Mouse (Mus musculus) neural tube, embryonic 11.5 days (tissue): ENCODE data around the gene Zfp637. TPM values are rescaled to one million over a fixed set of nuclear protein-coding genes. Genes with fewer than 3 reads are reported as not detected.

Experiments
- ATAC-seq: fragments of 200-750 bp; cut with Nextera tagmentation; 2 replicates; pipeline ENCODE4 v1.8.0; 2017; ENCODE audit warnings: moderate number of reproducible peaks, mild to moderate bottlenecking, moderate TSS enrichment, moderate library complexity; ENCODE audit not compliant: insufficient read depth, low FRiP score, low TSS enrichment
- DNase-seq: peaks from one replicate; pipeline ENCODE4 v3.0.0-alpha.2; 2015; ENCODE audit warnings: low spot score
- H3K27ac ChIP-seq: fragments of 300-500 bp; sonication (generic); 2 replicates; pipeline ENCODE4 v1.5.1; 2014; ENCODE audit warnings: low read depth, mild to moderate bottlenecking, low read length
- H3K27me3 ChIP-seq: fragments of 300-500 bp; sonication (generic); 2 replicates; pipeline ENCODE4 v1.6.1; 2014; ENCODE audit warnings: mild to moderate bottlenecking, low read length, mixed read lengths; ENCODE audit not compliant: control insufficient read depth, insufficient read depth
- H3K36me3 ChIP-seq: fragments of 300-500 bp; sonication (generic); 2 replicates; pipeline ENCODE4 v1.6.1; 2014; ENCODE audit warnings: mild to moderate bottlenecking, low read length, moderate library complexity, mixed read lengths; ENCODE audit not compliant: control insufficient read depth, insufficient read depth
- H3K4me1 ChIP-seq: fragments of 300-500 bp; sonication (generic); 2 replicates; pipeline ENCODE4 v1.6.1; 2014; ENCODE audit warnings: low read length, mixed read lengths; ENCODE audit not compliant: control insufficient read depth, insufficient read depth
- H3K4me2 ChIP-seq: fragments of 300-500 bp; sonication (generic); 2 replicates; pipeline ENCODE4 v1.6.1; 2014; ENCODE audit warnings: low read depth, mild to moderate bottlenecking, moderate library complexity
- H3K4me3 ChIP-seq: fragments of 300-500 bp; sonication (generic); 2 replicates; pipeline ENCODE4 v1.5.1; 2014; ENCODE audit warnings: low read depth, low read length
- H3K9ac ChIP-seq: fragments of 300-500 bp; sonication (generic); 2 replicates; pipeline ENCODE4 v1.6.1; 2014; ENCODE audit warnings: mild to moderate bottlenecking, low read length
- H3K9me3 ChIP-seq: fragments of 300-500 bp; sonication (generic); 2 replicates; pipeline ENCODE4 v1.6.1; 2016; ENCODE audit warnings: low read length; ENCODE audit not compliant: control insufficient read depth
- WGBS: fragments of 180-500 bp; shearing (Covaris S2); extraction: QIAGEN DNeasy Blood & Tissue Kit; methylation state at CpG from one replicate; pipeline ENCODE4 v1.1.7; 2014; 5-methylcytosine and 5-hydroxymethylcytosine counted together
- polyA plus RNA-seq: library from polyadenylated mRNA; unstranded; fragments of >200 nt; fragmentation: Nextera tagmentation; extraction: Ambion mirVana; gene quantifications from 2 replicates; pipeline ENCODE4 v1.2.1, GENCODE M21; 2014

Gene Zfp637
- polyA plus RNA-seq, 1 experiment from 2014 or later = 132 TPM

GRCm38 (mm10) chr6:117888642-117889096 is 47.7 kb downstream of the Zfp637 start:
- no peaks in the 10 kb centered on the region for H3K4me1 ChIP-seq
- no peaks in the 10 kb centered on the region for H3K9me3 ChIP-seq
- H3K4me3 ChIP-seq = no peak overlapping the region
- H3K27me3 ChIP-seq = no peaks in the 10 kb centered on the region
- H3K9ac ChIP-seq = no peak overlapping the region; the same call in 1 of the 2 replicates
- ATAC-seq (no peak), DNase-seq (no peak)
- 56% methylated on average over 2 of the region's 2 CpGs for WGBS
- H3K27ac ChIP-seq = no peak overlapping the region
- no peaks in the 10 kb centered on the region for H3K36me3 ChIP-seq
- 0 out of 2 replicates have a peak overlapping the region, but pooled peaks have one; percentile 4 for H3K4me2 ChIP-seq

GRCm38 (mm10) chr6:117890257-117890656 is 49.3 kb downstream of the Zfp637 start:
- DNase-seq = no peak
- Histone ChIP-seq H3K4me3 (no peak overlapping the region), H3K9me3 (no peaks in the 10 kb centered on the region), H3K4me2 (no peak overlapping the region), H3K27ac (no peak overlapping the region), H3K27me3 (no peaks in the 10 kb centered on the region), H3K36me3 (no peaks in the 10 kb centered on the region), H3K4me1 (no peaks in the 10 kb centered on the region), H3K9ac (no peak overlapping the region)
- WGBS = 88% methylated on average over 6 of the region's 6 CpGs
- no peak for ATAC-seq

- Histone ChIP-seq H3K9ac (no peak overlapping the region), H3K36me3 (no peaks in the 10 kb centered on the region), H3K4me2 (no peak overlapping the region), H3K27me3 (no peaks in the 10 kb centered on the region), H3K4me3 (no peak overlapping the region), H3K27ac (no peak overlapping the region), H3K4me1 (no peaks in the 10 kb centered on the region), H3K9me3 (no peaks in the 10 kb centered on the region)
- 65% methylated on average over 14 of the region's 14 CpGs for WGBS
- ATAC-seq (no peak), DNase-seq (no peak)
These were observed 50.6 kb downstream of the Zfp637 start for GRCm38 (mm10) chr6:117891369-117892160.

- Histone ChIP-seq H3K4me3 (no peak overlapping the region), H3K27me3 (no peaks in the 10 kb centered on the region), H3K9me3 (no peaks in the 10 kb centered on the region), H3K36me3 (no peaks in the 10 kb centered on the region), H3K4me2 (no peak overlapping the region), H3K27ac (no peak overlapping the region), H3K9ac (no peak overlapping the region), H3K4me1 (no peaks in the 10 kb centered on the region)
- ATAC-seq (no peak), DNase-seq (no peak)
- 61% methylated on average over 3 of the region's 3 CpGs for WGBS
These were observed 51.4 kb downstream of the Zfp637 start for GRCm38 (mm10) chr6:117892386-117892785.

GRCm38 (mm10) chr6:117893435-117893834 is 52.5 kb downstream of the Zfp637 start:
- no peak overlapping the region for H3K4me2 ChIP-seq
- H3K9ac ChIP-seq = no peak overlapping the region
- no peaks in the 10 kb centered on the region for H3K9me3 ChIP-seq
- WGBS = 97% methylated on average over 2 of the region's 2 CpGs
- H3K36me3 ChIP-seq = no peaks in the 10 kb centered on the region
- no peak overlapping the region for H3K27ac ChIP-seq
- DNase-seq (no peak), ATAC-seq (no peak)
- no peaks in the 10 kb centered on the region for H3K4me1 ChIP-seq
- no peak overlapping the region for H3K4me3 ChIP-seq
- no peaks in the 10 kb centered on the region for H3K27me3 ChIP-seq

Other genes with a start within 250 kb of the Zfp637 start
- gene Zfp239, start 20.9 kb downstream of the Zfp637 start, polyA plus RNA-seq = 9.6 and 10.8 TPM in 2 replicates
- gene Hnrnpf, start 59.1 kb downstream of the Zfp637 start, polyA plus RNA-seq = 688 and 701 TPM in 2 replicates
- gene Fxyd4, start 96.5 kb downstream of the Zfp637 start, polyA plus RNA-seq = 1.3 and 1.9 TPM in 2 replicates
- gene Rasgef1a, start 170.3 kb downstream of the Zfp637 start, polyA plus RNA-seq = 0.13 and 0.14 TPM in 2 replicates